Mouse (Mus musculus): ENCODE results near the gene Fam161a. TPM values are rescaled to one million over a fixed set of nuclear protein-coding genes. Genes with fewer than 3 reads are reported as not detected.

The Fam161a gene
- polyA plus RNA-seq, 1 experiment from 2014 or later = 1.5 TPM

GRCm38 (mm10) chr11:22982846-22983245 lies 24.5 kb upstream of the Fam161a start:
- Histone ChIP-seq H3K4me2 (ENCODE audit: low read depth, low read length) (no peak overlapping the region; the same call in 1 of the 2 replicates), H3K27me3 (ENCODE audit: control insufficient read depth, insufficient read depth, low read length) (no peaks in the 10 kb centered on the region), H3K4me1 (ENCODE audit: control insufficient read depth, insufficient read depth, low read length) (peaks cover 15% of the 10 kb centered on the region), H3K36me3 (ENCODE audit: control insufficient read depth, insufficient read depth) (no peaks in the 10 kb centered on the region), H3K9me3 (replicated peaks; ENCODE audit: control insufficient read depth, low read length) (no peaks in the 10 kb centered on the region), H3K9ac (ENCODE audit: low read length) (no peak overlapping the region), H3K27ac (ENCODE audit: low read length) (no peak overlapping the region), H3K4me3 (ENCODE audit: low read length) (no peak overlapping the region)
- 72% methylated on average over 6 of the region's 6 CpGs for WGBS
- ATAC-seq (replicated peaks; ENCODE audit: extremely low read depth, insufficient read depth, low FRiP score) = no peak

- Histone ChIP-seq H3K27me3 (ENCODE audit: control insufficient read depth, insufficient read depth, low read length) (no peaks in the 10 kb centered on the region), H3K9me3 (replicated peaks; ENCODE audit: control insufficient read depth, low read length) (no peaks in the 10 kb centered on the region), H3K4me1 (ENCODE audit: control insufficient read depth, insufficient read depth, low read length) (peaks cover 15% of the 10 kb centered on the region), H3K9ac (ENCODE audit: low read length) (no peak overlapping the region), H3K27ac (ENCODE audit: low read length) (no peak overlapping the region), H3K36me3 (ENCODE audit: control insufficient read depth, insufficient read depth) (no peaks in the 10 kb centered on the region), H3K4me2 (ENCODE audit: low read depth, low read length) (no peak overlapping the region), H3K4me3 (ENCODE audit: low read length) (no peak overlapping the region)
- 70% methylated on average over 3 of the region's 3 CpGs for WGBS
- ATAC-seq (replicated peaks; ENCODE audit: extremely low read depth, insufficient read depth, low FRiP score) = no peak
These were observed 21.8 kb upstream of the Fam161a start for GRCm38 (mm10) chr11:22985510-22985909.

- Histone ChIP-seq H3K4me1 (ENCODE audit: control insufficient read depth, insufficient read depth, low read length) (peaks cover 15% of the 10 kb centered on the region), H3K9me3 (replicated peaks; ENCODE audit: control insufficient read depth, low read length) (no peaks in the 10 kb centered on the region), H3K4me2 (ENCODE audit: low read depth, low read length) (no peak overlapping the region), H3K27me3 (ENCODE audit: control insufficient read depth, insufficient read depth, low read length) (no peaks in the 10 kb centered on the region), H3K9ac (ENCODE audit: low read length) (no peak overlapping the region), H3K36me3 (ENCODE audit: control insufficient read depth, insufficient read depth) (no peaks in the 10 kb centered on the region), H3K27ac (ENCODE audit: low read length) (no peak overlapping the region), H3K4me3 (ENCODE audit: low read length) (no peak overlapping the region)
- no peak for ATAC-seq (replicated peaks; ENCODE audit: extremely low read depth, insufficient read depth, low FRiP score)
- 42% methylated on average over 2 of the region's 2 CpGs for WGBS
These were observed 20.0 kb upstream of the Fam161a start for GRCm38 (mm10) chr11:22987357-22987756.

GRCm38 (mm10) chr11:22989786-22990185 lies 17.5 kb upstream of the Fam161a start:
- WGBS = 39% methylated on average over 1 of the region's 1 CpGs
- peak overlapping the region; percentile 83 for H3K4me3 ChIP-seq (ENCODE audit: low read length)
- H3K9ac ChIP-seq (ENCODE audit: low read length) = peak overlapping the region; percentile 91
- ATAC-seq (replicated peaks; ENCODE audit: extremely low read depth, insufficient read depth, low FRiP score) = no peak
- H3K36me3 ChIP-seq (ENCODE audit: control insufficient read depth, insufficient read depth) = peaks cover 9% of the 10 kb centered on the region
- H3K27me3 ChIP-seq (ENCODE audit: control insufficient read depth, insufficient read depth, low read length) = no peaks in the 10 kb centered on the region
- peak overlapping the region; percentile 83 for H3K27ac ChIP-seq (ENCODE audit: low read length)
- no peaks in the 10 kb centered on the region for H3K9me3 ChIP-seq (replicated peaks; ENCODE audit: control insufficient read depth, low read length)
- peaks cover 11% of the 10 kb centered on the region for H3K4me1 ChIP-seq (ENCODE audit: control insufficient read depth, insufficient read depth, low read length)
- H3K4me2 ChIP-seq (ENCODE audit: low read depth, low read length) = peak overlapping the region; percentile 68

GRCm38 (mm10) chr11:22990393-22991126 lies 16.8 kb upstream of the Fam161a start, which contains the start of gene Cct4:
Gene Cct4 (plus strand): TSS chr11:22990519.
- ATAC-seq (replicated peaks; ENCODE audit: extremely low read depth, insufficient read depth, low FRiP score) = peak; percentile 99
- H3K4me2 ChIP-seq (ENCODE audit: low read depth, low read length) = peak within 1 kb of the TSS; percentile 81
- H3K27me3 ChIP-seq (ENCODE audit: control insufficient read depth, insufficient read depth, low read length) = no peaks in the 10 kb centered on the region
- no peaks in the 10 kb centered on the region for H3K9me3 ChIP-seq (replicated peaks; ENCODE audit: control insufficient read depth, low read length)
- H3K4me3 ChIP-seq (ENCODE audit: low read length) = peak within 1 kb of the TSS; percentile 83
- peak within 1 kb of the TSS; percentile 83 for H3K27ac ChIP-seq (ENCODE audit: low read length)
- H3K4me1 ChIP-seq (ENCODE audit: control insufficient read depth, insufficient read depth, low read length) = peaks cover 11% of the 10 kb centered on the region
- H3K9ac ChIP-seq (ENCODE audit: low read length) = peak within 1 kb of the TSS; percentile 91
- under 1% methylated on average over 66 of the region's 66 CpGs for WGBS
- peaks cover 13% of the 10 kb centered on the region for H3K36me3 ChIP-seq (ENCODE audit: control insufficient read depth, insufficient read depth)

GRCm38 (mm10) chr11:22991218-22991835 lies 16.0 kb upstream of the Fam161a start:
- H3K27ac ChIP-seq (ENCODE audit: low read length) = no peak overlapping the region
- H3K9me3 ChIP-seq (replicated peaks; ENCODE audit: control insufficient read depth, low read length) = no peaks in the 10 kb centered on the region
- WGBS = 7% methylated on average over 14 of the region's 14 CpGs

GRCm38 (mm10) chr11:22994271-22994670 lies 13.1 kb upstream of the Fam161a start:
- 67% methylated on average over 2 of the region's 2 CpGs for WGBS
- H3K36me3 ChIP-seq (ENCODE audit: control insufficient read depth, insufficient read depth) = peaks cover 39% of the 10 kb centered on the region

More at GRCm38 (mm10) chr11:22991218-22991835, 16.0 kb upstream of the Fam161a start:
- Histone ChIP-seq H3K36me3 (ENCODE audit: control insufficient read depth, insufficient read depth) (peaks cover 19% of the 10 kb centered on the region), H3K27me3 (ENCODE audit: control insufficient read depth, insufficient read depth, low read length) (no peaks in the 10 kb centered on the region), H3K4me2 (ENCODE audit: low read depth, low read length) (peak overlapping the region; percentile 81), H3K4me1 (ENCODE audit: control insufficient read depth, insufficient read depth, low read length) (peaks cover 11% of the 10 kb centered on the region), H3K4me3 (ENCODE audit: low read length) (peak overlapping the region; percentile 83), H3K9ac (ENCODE audit: low read length) (peak overlapping the region; percentile 91)
- ATAC-seq (replicated peaks; ENCODE audit: extremely low read depth, insufficient read depth, low FRiP score) = no peak

GRCm38 (mm10) chr11:22995461-22995860 lies 11.9 kb upstream of the Fam161a start:
- no peak for ATAC-seq (replicated peaks; ENCODE audit: extremely low read depth, insufficient read depth, low FRiP score)
- WGBS = 96% methylated on average over 4 of the region's 4 CpGs
- Histone ChIP-seq H3K4me1 (ENCODE audit: control insufficient read depth, insufficient read depth, low read length) (peaks cover 11% of the 10 kb centered on the region), H3K36me3 (ENCODE audit: control insufficient read depth, insufficient read depth) (peaks cover 50% of the 10 kb centered on the region), H3K9ac (ENCODE audit: low read length) (no peak overlapping the region), H3K4me3 (ENCODE audit: low read length) (no peak overlapping the region), H3K4me2 (ENCODE audit: low read depth, low read length) (no peak overlapping the region), H3K9me3 (replicated peaks; ENCODE audit: control insufficient read depth, low read length) (no peaks in the 10 kb centered on the region), H3K27ac (ENCODE audit: low read length) (no peak overlapping the region), H3K27me3 (ENCODE audit: control insufficient read depth, insufficient read depth, low read length) (no peaks in the 10 kb centered on the region)

More at GRCm38 (mm10) chr11:22994271-22994670, 13.1 kb upstream of the Fam161a start:
- H3K9me3 ChIP-seq (replicated peaks; ENCODE audit: control insufficient read depth, low read length) = no peaks in the 10 kb centered on the region
- H3K27me3 ChIP-seq (ENCODE audit: control insufficient read depth, insufficient read depth, low read length) = no peaks in the 10 kb centered on the region
- peaks cover 11% of the 10 kb centered on the region for H3K4me1 ChIP-seq (ENCODE audit: control insufficient read depth, insufficient read depth, low read length)
- no peak for ATAC-seq (replicated peaks; ENCODE audit: extremely low read depth, insufficient read depth, low FRiP score)
- no peak overlapping the region for H3K9ac ChIP-seq (ENCODE audit: low read length)
- no peak overlapping the region for H3K4me2 ChIP-seq (ENCODE audit: low read depth, low read length)
- no peak overlapping the region for H3K4me3 ChIP-seq (ENCODE audit: low read length)
- H3K27ac ChIP-seq (ENCODE audit: low read length) = no peak overlapping the region

GRCm38 (mm10) chr11:22998308-22998707 lies 9.0 kb upstream of the Fam161a start:
- no peak overlapping the region for H3K27ac ChIP-seq (ENCODE audit: low read length)
- no peaks in the 10 kb centered on the region for H3K27me3 ChIP-seq (ENCODE audit: control insufficient read depth, insufficient read depth, low read length)
- H3K9ac ChIP-seq (ENCODE audit: low read length) = no peak overlapping the region
- 74% methylated on average over 1 of the region's 1 CpGs for WGBS
- H3K4me1 ChIP-seq (ENCODE audit: control insufficient read depth, insufficient read depth, low read length) = no peaks in the 10 kb centered on the region
- H3K9me3 ChIP-seq (replicated peaks; ENCODE audit: control insufficient read depth, low read length) = no peaks in the 10 kb centered on the region
- H3K4me3 ChIP-seq (ENCODE audit: low read length) = no peak overlapping the region
- no peak for ATAC-seq (replicated peaks; ENCODE audit: extremely low read depth, insufficient read depth, low FRiP score)
- no peak overlapping the region for H3K4me2 ChIP-seq (ENCODE audit: low read depth, low read length)
- H3K36me3 ChIP-seq (ENCODE audit: control insufficient read depth, insufficient read depth) = peaks cover 70% of the 10 kb centered on the region
